Mouse (Mus musculus): ENCODE data around the gene Tas2r124. TPM values are rescaled to one million over a fixed set of nuclear protein-coding genes. Genes with fewer than 3 reads are reported as not detected.

The Tas2r124 gene
- polyA plus RNA-seq (2014; fragmentation: Nextera tagmentation; extraction: Ambion mirVana), result not detected in 2 replicates

- Histone ChIP-seq H3K27ac (ENCODE audit: low read depth, low read length) (no peak within 1 kb of the TSS), H3K4me2 (ENCODE audit: low read depth, low read length, severe bottlenecking) (no peak within 1 kb of the TSS), H3K4me1 (replicated peaks; ENCODE audit: control insufficient read depth, insufficient read depth, low read length) (no peaks in the 10 kb centered on the region), H3K9me3 (ENCODE audit: control insufficient read depth, low read length) (no peaks in the 10 kb centered on the region), H3K9ac (ENCODE audit: low read length) (no peak within 1 kb of the TSS), H3K4me3 (ENCODE audit: low read depth, low read length) (no peak within 1 kb of the TSS), H3K36me3 (ENCODE audit: control insufficient read depth, insufficient read depth, low read length) (no peaks in the 10 kb centered on the region), H3K27me3 (ENCODE audit: control insufficient read depth, insufficient read depth, low read length) (no peaks in the 10 kb centered on the region)
- ATAC-seq (replicated peaks; ENCODE audit: low FRiP score) (no peak), DNase-seq (ENCODE audit: low spot score) (no peak)
- WGBS, result 89% methylated on average over 1 of the region's 1 CpGs
These were observed at the start of gene Tas2r124 for GRCm38 (mm10) chr6:132754430-132754829. Gene Tas2r124, plus strand, starts transcription at chr6:132754730.

GRCm38 (mm10) chr6:132711828-132712227 lies 42.7 kb upstream of the Tas2r124 start, which contains the start of gene Tas2r122:
Gene Tas2r122, minus strand, starts transcription at chr6:132711928.
- DNase-seq (ENCODE audit: low spot score), result no peak
- WGBS, result 88% methylated on average over 3 of the region's 3 CpGs

GRCm38 (mm10) chr6:132737935-132738334 lies 16.6 kb upstream of the Tas2r124 start, which contains the start of gene Tas2r115:
Gene Tas2r115, minus strand, starts transcription at chr6:132738035.
- H3K27me3 ChIP-seq (ENCODE audit: control insufficient read depth, insufficient read depth, low read length), result no peaks in the 10 kb centered on the region
- H3K4me3 ChIP-seq (ENCODE audit: low read depth, low read length), result no peak within 1 kb of the TSS
- no peaks in the 10 kb centered on the region for H3K9me3 ChIP-seq (ENCODE audit: control insufficient read depth, low read length)
- no peaks in the 10 kb centered on the region for H3K4me1 ChIP-seq (replicated peaks; ENCODE audit: control insufficient read depth, insufficient read depth, low read length)
- no peak within 1 kb of the TSS for H3K9ac ChIP-seq (ENCODE audit: low read length)
- no peak within 1 kb of the TSS for H3K27ac ChIP-seq (ENCODE audit: low read depth, low read length)
- no peak for DNase-seq (ENCODE audit: low spot score)
- no peak for ATAC-seq (replicated peaks; ENCODE audit: low FRiP score)
- no peaks in the 10 kb centered on the region for H3K36me3 ChIP-seq (ENCODE audit: control insufficient read depth, insufficient read depth, low read length)
- WGBS, result 78% methylated on average over 2 of the region's 2 CpGs
- H3K4me2 ChIP-seq (ENCODE audit: low read depth, low read length, severe bottlenecking), result no peak within 1 kb of the TSS

More at GRCm38 (mm10) chr6:132711828-132712227, 42.7 kb upstream of the Tas2r124 start, which contains the start of gene Tas2r122:
- no peak within 1 kb of the TSS for H3K27ac ChIP-seq (ENCODE audit: low read depth, low read length)
- no peak within 1 kb of the TSS for H3K4me2 ChIP-seq (ENCODE audit: low read depth, low read length, severe bottlenecking)
- ATAC-seq (replicated peaks; ENCODE audit: low FRiP score), result no peak
- no peak within 1 kb of the TSS for H3K9ac ChIP-seq (ENCODE audit: low read length)
- H3K36me3 ChIP-seq (ENCODE audit: control insufficient read depth, insufficient read depth, low read length), result no peaks in the 10 kb centered on the region
- no peaks in the 10 kb centered on the region for H3K9me3 ChIP-seq (ENCODE audit: control insufficient read depth, low read length)
- H3K4me1 ChIP-seq (replicated peaks; ENCODE audit: control insufficient read depth, insufficient read depth, low read length), result no peaks in the 10 kb centered on the region
- no peak within 1 kb of the TSS for H3K4me3 ChIP-seq (ENCODE audit: low read depth, low read length)
- H3K27me3 ChIP-seq (ENCODE audit: control insufficient read depth, insufficient read depth, low read length), result no peaks in the 10 kb centered on the region

GRCm38 (mm10) chr6:132750206-132750605 lies 4.3 kb upstream of the Tas2r124 start:
- no peak overlapping the region for H3K27ac ChIP-seq (ENCODE audit: low read depth, low read length)
- no peaks in the 10 kb centered on the region for H3K4me1 ChIP-seq (replicated peaks; ENCODE audit: control insufficient read depth, insufficient read depth, low read length)
- ATAC-seq (replicated peaks; ENCODE audit: low FRiP score), result no peak
- DNase-seq (ENCODE audit: low spot score), result no peak
- no peaks in the 10 kb centered on the region for H3K27me3 ChIP-seq (ENCODE audit: control insufficient read depth, insufficient read depth, low read length)
- H3K4me2 ChIP-seq (ENCODE audit: low read depth, low read length, severe bottlenecking), result no peak overlapping the region
- H3K9me3 ChIP-seq (ENCODE audit: control insufficient read depth, low read length), result no peaks in the 10 kb centered on the region
- 94% methylated on average over 2 of the region's 2 CpGs for WGBS
- no peak overlapping the region for H3K4me3 ChIP-seq (ENCODE audit: low read depth, low read length)
- H3K36me3 ChIP-seq (ENCODE audit: control insufficient read depth, insufficient read depth, low read length), result no peaks in the 10 kb centered on the region
- H3K9ac ChIP-seq (ENCODE audit: low read length), result no peak overlapping the region

GRCm38 (mm10) chr6:132761831-132762230 lies 7.3 kb downstream of the Tas2r124 start, which contains the start of gene Tas2r102:
Gene Tas2r102, plus strand, starts transcription at chr6:132762131.
- Histone ChIP-seq H3K4me3 (ENCODE audit: low read depth, low read length) (no peak within 1 kb of the TSS), H3K36me3 (ENCODE audit: control insufficient read depth, insufficient read depth, low read length) (no peaks in the 10 kb centered on the region), H3K4me2 (ENCODE audit: low read depth, low read length, severe bottlenecking) (no peak within 1 kb of the TSS), H3K4me1 (replicated peaks; ENCODE audit: control insufficient read depth, insufficient read depth, low read length) (no peaks in the 10 kb centered on the region), H3K9me3 (ENCODE audit: control insufficient read depth, low read length) (no peaks in the 10 kb centered on the region), H3K27ac (ENCODE audit: low read depth, low read length) (no peak within 1 kb of the TSS), H3K9ac (ENCODE audit: low read length) (no peak within 1 kb of the TSS), H3K27me3 (ENCODE audit: control insufficient read depth, insufficient read depth, low read length) (no peaks in the 10 kb centered on the region)
- WGBS, result 95% methylated on average over 2 of the region's 2 CpGs
- ATAC-seq (replicated peaks; ENCODE audit: low FRiP score) (no peak), DNase-seq (ENCODE audit: low spot score) (no peak)

- Histone ChIP-seq H3K27me3 (ENCODE audit: control insufficient read depth, insufficient read depth, low read length) (no peaks in the 10 kb centered on the region), H3K4me3 (ENCODE audit: low read depth, low read length) (no peak within 1 kb of the TSS), H3K27ac (ENCODE audit: low read depth, low read length) (no peak within 1 kb of the TSS), H3K36me3 (ENCODE audit: control insufficient read depth, insufficient read depth, low read length) (no peaks in the 10 kb centered on the region), H3K4me1 (replicated peaks; ENCODE audit: control insufficient read depth, insufficient read depth, low read length) (no peaks in the 10 kb centered on the region), H3K9ac (ENCODE audit: low read length) (no peak within 1 kb of the TSS), H3K9me3 (ENCODE audit: control insufficient read depth, low read length) (no peaks in the 10 kb centered on the region), H3K4me2 (ENCODE audit: low read depth, low read length, severe bottlenecking) (no peak within 1 kb of the TSS)
- no peak for ATAC-seq (replicated peaks; ENCODE audit: low FRiP score)
- no peak for DNase-seq (ENCODE audit: low spot score)
These were observed 23.5 kb downstream of the Tas2r124 start, which contains the start of gene Tas2r136 for GRCm38 (mm10) chr6:132778062-132778461. Gene Tas2r136, minus strand, starts transcription at chr6:132778162.

- H3K9me3 ChIP-seq (ENCODE audit: control insufficient read depth, low read length), result peaks cover 4% of the 10 kb centered on the region; the same call in 1 of the 2 replicates
- no peak overlapping the region for H3K9ac ChIP-seq (ENCODE audit: low read length)
- H3K27me3 ChIP-seq (ENCODE audit: control insufficient read depth, insufficient read depth, low read length), result no peaks in the 10 kb centered on the region
- ATAC-seq (replicated peaks; ENCODE audit: low FRiP score), result no peak
- no peak overlapping the region for H3K4me3 ChIP-seq (ENCODE audit: low read depth, low read length)
- no peak overlapping the region for H3K27ac ChIP-seq (ENCODE audit: low read depth, low read length)
- 34% methylated on average over 1 of the region's 1 CpGs for WGBS
- H3K36me3 ChIP-seq (ENCODE audit: control insufficient read depth, insufficient read depth, low read length), result no peaks in the 10 kb centered on the region
- no peak overlapping the region for H3K4me2 ChIP-seq (ENCODE audit: low read depth, low read length, severe bottlenecking)
- no peaks in the 10 kb centered on the region for H3K4me1 ChIP-seq (replicated peaks; ENCODE audit: control insufficient read depth, insufficient read depth, low read length)
- DNase-seq (ENCODE audit: low spot score), result no peak
These were observed 40.9 kb downstream of the Tas2r124 start for GRCm38 (mm10) chr6:132795393-132795792.

- H3K4me1 ChIP-seq (replicated peaks; ENCODE audit: control insufficient read depth, insufficient read depth, low read length), result no peaks in the 10 kb centered on the region
- H3K4me3 ChIP-seq (ENCODE audit: low read depth, low read length), result no peak within 1 kb of the TSS
- no peak for ATAC-seq (replicated peaks; ENCODE audit: low FRiP score)
- no peaks in the 10 kb centered on the region for H3K36me3 ChIP-seq (ENCODE audit: control insufficient read depth, insufficient read depth, low read length)
- no peak within 1 kb of the TSS for H3K27ac ChIP-seq (ENCODE audit: low read depth, low read length)
- H3K27me3 ChIP-seq (ENCODE audit: control insufficient read depth, insufficient read depth, low read length), result no peaks in the 10 kb centered on the region
- no peak within 1 kb of the TSS for H3K4me2 ChIP-seq (ENCODE audit: low read depth, low read length, severe bottlenecking)
- 87% methylated on average over 1 of the region's 1 CpGs for WGBS
- no peak for DNase-seq (ENCODE audit: low spot score)
- no peaks in the 10 kb centered on the region for H3K9me3 ChIP-seq (ENCODE audit: control insufficient read depth, low read length)
- H3K9ac ChIP-seq (ENCODE audit: low read length), result no peak within 1 kb of the TSS
These were observed 48.0 kb downstream of the Tas2r124 start, which contains the start of gene Tas2r117 for GRCm38 (mm10) chr6:132802518-132802917. Gene Tas2r117, plus strand, starts transcription at chr6:132802818.

Measured in forebrain, embryonic 11.5 days (tissue).